Mouse (Mus musculus): ENCODE results near the gene Cpeb3.

GRCm38 (mm10) chr19:37203371-37203770 is 5.0 kb downstream of the Cpeb3 start:
- TF ChIP-seq CTCF (conservative IDR thresholded peaks at IDR 0.05; ENCODE audit: low read length) (no peak), POU5F1 (IDR thresholded peaks at IDR 0.05; ENCODE audit: borderline replicate concordance, low read length) (no peak), NANOG (IDR thresholded peaks at IDR 0.05; ENCODE audit: borderline replicate concordance, low read length) (no peak)

All from E14TG2a.4 (cell line).